Mouse (Mus musculus) layer of hippocampus, adult 18-20 months (tissue): Measurements from ENCODE around the gene Dab1. TPM values are rescaled to one million over a fixed set of nuclear protein-coding genes. Genes with fewer than 3 reads are reported as not detected.

Source experiments
- DNase-seq, 2 experiments: peaks; one replicate each; pipeline ENCODE4 v3.0.0; 2022; ENCODE audit warnings: low spot score in 2 of 2
- total RNA-seq, 2 experiments: library from RNA; stranded (reverse); gene quantifications; 2 replicates each; pipeline ENCODE4 v1.2.3; 2021

Dab1 gene
- total RNA-seq, 2 experiments from 2014 or later = 146 to 158 TPM

- no peak for DNase-seq
These were observed 747.3 kb downstream of the Dab1 start for GRCm38 (mm10) chr4:104366491-104366890.

GRCm38 (mm10) chr4:104366894-104367740 lies 748.0 kb downstream of the Dab1 start:
- DNase-seq = peak; percentile 75 to 82

- peak in 1 of 2 experiments; percentile 26 for DNase-seq
These were observed 748.7 kb downstream of the Dab1 start for GRCm38 (mm10) chr4:104367741-104368411.

- DNase-seq = peak; percentile 52 to 78
These were observed 749.4 kb downstream of the Dab1 start for GRCm38 (mm10) chr4:104368561-104369021.

- peak in 1 of 2 experiments; percentile 28 for DNase-seq
These were observed 749.9 kb downstream of the Dab1 start for GRCm38 (mm10) chr4:104369091-104369490.

GRCm38 (mm10) chr4:104371136-104371535 lies 752.0 kb downstream of the Dab1 start:
- no peak for DNase-seq

- no peak for DNase-seq
These were observed 755.0 kb downstream of the Dab1 start for GRCm38 (mm10) chr4:104374191-104374590.

GRCm38 (mm10) chr4:104384704-104385103 lies 765.5 kb downstream of the Dab1 start:
- DNase-seq = peak in 1 of 2 experiments; percentile 25

- DNase-seq = no peak
These were observed 766.1 kb downstream of the Dab1 start for GRCm38 (mm10) chr4:104385272-104385671.

- DNase-seq = peak in 1 of 2 experiments; percentile 23
These were observed 776.4 kb downstream of the Dab1 start for GRCm38 (mm10) chr4:104395515-104395914.

GRCm38 (mm10) chr4:104396095-104396494 lies 776.9 kb downstream of the Dab1 start:
- DNase-seq = no peak

GRCm38 (mm10) chr4:104399106-104399730 lies 780.1 kb downstream of the Dab1 start:
- DNase-seq = peak in 1 of 2 experiments; percentile 57

GRCm38 (mm10) chr4:104404099-104404498 lies 784.9 kb downstream of the Dab1 start:
- peak in 1 of 2 experiments; percentile 46 for DNase-seq

GRCm38 (mm10) chr4:104410922-104411321 lies 791.8 kb downstream of the Dab1 start:
- no peak for DNase-seq

GRCm38 (mm10) chr4:104415482-104415881 lies 796.3 kb downstream of the Dab1 start:
- no peak for DNase-seq

GRCm38 (mm10) chr4:104418354-104418753 lies 799.2 kb downstream of the Dab1 start:
- DNase-seq = no peak

- DNase-seq = no peak
These were observed 802.0 kb downstream of the Dab1 start for GRCm38 (mm10) chr4:104420983-104421680.

GRCm38 (mm10) chr4:104429127-104429526 lies 810.0 kb downstream of the Dab1 start:
- no peak for DNase-seq

- DNase-seq = no peak
These were observed 812.2 kb downstream of the Dab1 start for GRCm38 (mm10) chr4:104431231-104431855.

- DNase-seq = no peak
These were observed 813.0 kb downstream of the Dab1 start for GRCm38 (mm10) chr4:104432150-104432549.

GRCm38 (mm10) chr4:104435736-104436135 lies 816.6 kb downstream of the Dab1 start:
- DNase-seq = no peak
